Mouse (Mus musculus): ENCODE measurements around the gene Prg3. TPM values are rescaled to one million over a fixed set of nuclear protein-coding genes. Genes with fewer than 3 reads are reported as not detected.

Prg3 gene
- polyA plus RNA-seq, 1 experiment = not detected

GRCm38 (mm10) chr2:84999486-85000181, 11.6 kb downstream of the Prg3 start:
- no peak for TF ChIP-seq POLR2A (IDR thresholded peaks at IDR 0.05; ENCODE audit: borderline replicate concordance, extremely low read depth, insufficient read depth, insufficient read length, poor library complexity, severe bottlenecking)
- TF ChIP-seq CTCF (IDR thresholded peaks at IDR 0.05; ENCODE audit: borderline replicate concordance, extremely low read depth, insufficient read depth, insufficient read length) = no peak
- no peak for DNase-seq (ENCODE audit: low read depth)

- no peak for TF ChIP-seq POLR2A (IDR thresholded peaks at IDR 0.05; ENCODE audit: borderline replicate concordance, extremely low read depth, insufficient read depth, insufficient read length, poor library complexity, severe bottlenecking)
- TF ChIP-seq CTCF (IDR thresholded peaks at IDR 0.05; ENCODE audit: borderline replicate concordance, extremely low read depth, insufficient read depth, insufficient read length) = no peak
- DNase-seq (ENCODE audit: low read depth) = no peak
Measured at GRCm38 (mm10) chr2:85001497-85001896, 13.5 kb downstream of the Prg3 start.

- no peak for DNase-seq (ENCODE audit: low read depth)
- TF ChIP-seq POLR2A (IDR thresholded peaks at IDR 0.05; ENCODE audit: borderline replicate concordance, extremely low read depth, insufficient read depth, insufficient read length, poor library complexity, severe bottlenecking) (no peak), CTCF (IDR thresholded peaks at IDR 0.05; ENCODE audit: borderline replicate concordance, extremely low read depth, insufficient read depth, insufficient read length) (no peak)
Measured at GRCm38 (mm10) chr2:85002575-85002974, 14.6 kb downstream of the Prg3 start.

- no peak for DNase-seq (ENCODE audit: low read depth)
- TF ChIP-seq CTCF (IDR thresholded peaks at IDR 0.05; ENCODE audit: borderline replicate concordance, extremely low read depth, insufficient read depth, insufficient read length) (no peak), POLR2A (IDR thresholded peaks at IDR 0.05; ENCODE audit: borderline replicate concordance, extremely low read depth, insufficient read depth, insufficient read length, poor library complexity, severe bottlenecking) (no peak)
Measured at GRCm38 (mm10) chr2:85004341-85004740, 16.3 kb downstream of the Prg3 start.

GRCm38 (mm10) chr2:85006600-85006999, 18.6 kb downstream of the Prg3 start:
- TF ChIP-seq POLR2A (IDR thresholded peaks at IDR 0.05; ENCODE audit: borderline replicate concordance, extremely low read depth, insufficient read depth, insufficient read length, poor library complexity, severe bottlenecking) = no peak
- no peak for TF ChIP-seq CTCF (IDR thresholded peaks at IDR 0.05; ENCODE audit: borderline replicate concordance, extremely low read depth, insufficient read depth, insufficient read length)
- DNase-seq (ENCODE audit: low read depth) = no peak

GRCm38 (mm10) chr2:85007729-85008128, 19.7 kb downstream of the Prg3 start:
- DNase-seq (ENCODE audit: low read depth) = peak; percentile 57
- TF ChIP-seq POLR2A (IDR thresholded peaks at IDR 0.05; ENCODE audit: borderline replicate concordance, extremely low read depth, insufficient read depth, insufficient read length, poor library complexity, severe bottlenecking) = no peak
- TF ChIP-seq CTCF (IDR thresholded peaks at IDR 0.05; ENCODE audit: borderline replicate concordance, extremely low read depth, insufficient read depth, insufficient read length) = peak; percentile 47; the same call in 1 of the 2 replicates

GRCm38 (mm10) chr2:85009212-85009611, 21.2 kb downstream of the Prg3 start:
- DNase-seq (ENCODE audit: low read depth) = no peak
- TF ChIP-seq CTCF (IDR thresholded peaks at IDR 0.05; ENCODE audit: borderline replicate concordance, extremely low read depth, insufficient read depth, insufficient read length) (no peak), POLR2A (IDR thresholded peaks at IDR 0.05; ENCODE audit: borderline replicate concordance, extremely low read depth, insufficient read depth, insufficient read length, poor library complexity, severe bottlenecking) (no peak)

- TF ChIP-seq CTCF (IDR thresholded peaks at IDR 0.05; ENCODE audit: borderline replicate concordance, extremely low read depth, insufficient read depth, insufficient read length) (no peak), POLR2A (IDR thresholded peaks at IDR 0.05; ENCODE audit: borderline replicate concordance, extremely low read depth, insufficient read depth, insufficient read length, poor library complexity, severe bottlenecking) (no peak)
- DNase-seq (ENCODE audit: low read depth) = peak; percentile 69
Measured at GRCm38 (mm10) chr2:85011906-85012604, 24.0 kb downstream of the Prg3 start.

GRCm38 (mm10) chr2:85012679-85013078, 24.7 kb downstream of the Prg3 start:
- TF ChIP-seq POLR2A (IDR thresholded peaks at IDR 0.05; ENCODE audit: borderline replicate concordance, extremely low read depth, insufficient read depth, insufficient read length, poor library complexity, severe bottlenecking) (no peak), CTCF (IDR thresholded peaks at IDR 0.05; ENCODE audit: borderline replicate concordance, extremely low read depth, insufficient read depth, insufficient read length) (no peak)

GRCm38 (mm10) chr2:85013826-85014587, 26.0 kb downstream of the Prg3 start:
- TF ChIP-seq CTCF (IDR thresholded peaks at IDR 0.05; ENCODE audit: borderline replicate concordance, extremely low read depth, insufficient read depth, insufficient read length) (no peak), POLR2A (IDR thresholded peaks at IDR 0.05; ENCODE audit: borderline replicate concordance, extremely low read depth, insufficient read depth, insufficient read length, poor library complexity, severe bottlenecking) (no peak)
- no peak for DNase-seq (ENCODE audit: low read depth)

More at GRCm38 (mm10) chr2:85012679-85013078, 24.7 kb downstream of the Prg3 start:
- DNase-seq (ENCODE audit: low read depth) = peak; percentile 45

- TF ChIP-seq POLR2A (IDR thresholded peaks at IDR 0.05; ENCODE audit: borderline replicate concordance, extremely low read depth, insufficient read depth, insufficient read length, poor library complexity, severe bottlenecking) (no peak), CTCF (IDR thresholded peaks at IDR 0.05; ENCODE audit: borderline replicate concordance, extremely low read depth, insufficient read depth, insufficient read length) (no peak)
- DNase-seq (ENCODE audit: low read depth) = no peak
Measured at GRCm38 (mm10) chr2:85014588-85014982, 26.6 kb downstream of the Prg3 start.
